In the genomic region with DNA sequence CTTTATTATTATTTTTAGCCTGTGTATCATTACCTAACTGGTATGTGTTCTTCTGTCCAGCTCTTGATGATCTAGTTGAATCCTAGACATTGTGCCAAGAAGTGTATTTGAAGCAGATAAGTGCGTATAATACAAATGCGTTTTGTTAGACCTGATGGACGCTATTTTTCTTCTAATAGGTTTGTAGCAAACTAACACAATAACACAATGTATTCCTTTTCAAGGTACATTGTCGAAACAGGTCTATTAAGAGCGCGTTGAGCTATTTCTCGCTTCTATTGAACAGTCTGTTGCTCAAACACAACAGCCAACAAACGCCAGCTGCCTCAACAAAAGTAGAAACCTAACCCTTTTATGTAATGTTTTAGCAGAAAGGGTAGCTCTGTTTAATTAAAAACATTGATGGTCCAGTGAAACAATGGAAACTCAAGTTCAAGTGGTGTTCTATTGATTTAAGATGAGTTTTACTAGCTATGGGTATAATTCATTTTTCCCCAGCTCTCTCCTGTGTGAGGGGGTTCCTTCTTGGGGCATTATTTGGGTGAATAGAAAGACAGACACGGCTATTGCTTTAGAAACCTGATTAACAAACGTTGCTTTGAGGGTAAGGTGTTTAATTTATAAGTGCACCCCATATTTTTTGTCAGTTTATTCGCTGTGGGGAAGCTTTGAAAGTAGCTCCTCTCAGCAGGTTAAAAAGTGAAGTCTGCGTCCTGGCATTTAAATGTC, we compare ENCODE assay signal across 10 mouse cellular contexts. TPM values are rescaled to one million over a fixed set of nuclear protein-coding genes. Genes with fewer than 3 reads are reported as not detected.
DNase-seq lines count a peak whose midpoint lies in the region; ATAC-seq and TF ChIP-seq lines count a peak whose summit lies in the region.
"Had no signal": no experiment of that assay in that cellular context is flagged by ENCODE, and none has a peak within 500 bp of the region (broad histone marks: within the 10 kb centered on the region; RNA-seq: fewer than 3 reads in every experiment).

No protein-coding gene starts in this region.

- no peak overlapping the region for H3K9ac ChIP-seq in heart, adult 2 months (ENCODE audit: low read depth, low read length)
- H3K9ac ChIP-seq in forebrain, postnatal 0 days, result 0 out of 2 replicates have a peak overlapping the region, but pooled peaks have one; percentile 14
- H3K9ac ChIP-seq in midbrain, embryonic 12.5 days (replicated peaks), result no peak overlapping the region

- H3K27me3 ChIP-seq in heart, adult 2 months (ENCODE audit: control insufficient read depth, insufficient read depth, low read length), result peaks cover 15% of the 10 kb centered on the region
- peaks cover 42% of the 10 kb centered on the region for H3K27me3 ChIP-seq in forebrain, postnatal 0 days (ENCODE audit: insufficient read depth, low read length)
- peaks cover 59% of the 10 kb centered on the region for H3K27me3 ChIP-seq in midbrain, embryonic 12.5 days

- TF ChIP-seq EP300 in heart, adult 2 months (IDR thresholded peaks at IDR 0.05; ENCODE audit: insufficient read depth, low read depth, low read length), result no peak

- ATAC-seq in forebrain, postnatal 0 days, result no peak
- ATAC-seq in midbrain, embryonic 12.5 days (ENCODE audit: low FRiP score, low read depth), result no peak

- H3K4me1 ChIP-seq in heart, adult 2 months (ENCODE audit: control insufficient read depth, insufficient read depth, low read length), result peaks cover 2% of the 10 kb centered on the region; the same call in 1 of the 2 replicates
- no peaks in the 10 kb centered on the region for H3K4me1 ChIP-seq in forebrain, postnatal 0 days (ENCODE audit: insufficient read depth)
- H3K4me1 ChIP-seq in midbrain, embryonic 12.5 days, result peaks cover 28% of the 10 kb centered on the region

- H3K27ac ChIP-seq in heart, adult 2 months, result no peak overlapping the region
- H3K27ac ChIP-seq in forebrain, postnatal 0 days (ENCODE audit: low read depth, low read length), result no peak overlapping the region
- H3K27ac ChIP-seq in midbrain, embryonic 12.5 days (replicated peaks), result no peak overlapping the region

- TF ChIP-seq CTCF in heart, adult 2 months (IDR thresholded peaks at IDR 0.05), result no peak
- TF ChIP-seq CTCF in brain, embryonic 14.5 days (IDR thresholded peaks at IDR 0.05; ENCODE audit: borderline replicate concordance, extremely low read depth, insufficient read depth, insufficient read length), result no peak
- TF ChIP-seq CTCF in forebrain, postnatal 0 days (IDR thresholded peaks at IDR 0.05; ENCODE audit: low read depth), result no peak

- no peak for TF ChIP-seq POLR2A in heart, adult 2 months (IDR thresholded peaks at IDR 0.05; ENCODE audit: insufficient read depth, low read depth, low read length)
- TF ChIP-seq POLR2A in brain, embryonic 14.5 days (IDR thresholded peaks at IDR 0.05; ENCODE audit: borderline replicate concordance, extremely low read depth, insufficient read depth, insufficient read length, poor library complexity, severe bottlenecking), result no peak

- no peaks in the 10 kb centered on the region for H3K9me3 ChIP-seq in forebrain, postnatal 0 days (ENCODE audit: low read length)
- H3K9me3 ChIP-seq in midbrain, embryonic 12.5 days, result peaks cover 4% of the 10 kb centered on the region; the same call in 1 of the 2 replicates

- intact Hi-C loops in heart, adult 2 months (cut with DNase I), result loop anchor here (2.0 kb wide), 1 partner anchor 25 kb away; a partner anchor contains a TSS

- no peak overlapping the region for H3K4me3 ChIP-seq in heart, adult 2 months
- H3K4me3 ChIP-seq in forebrain, postnatal 0 days (ENCODE audit: low read depth, low read length), result peak overlapping the region; percentile 16
- peak overlapping the region; percentile 38 for H3K4me3 ChIP-seq in midbrain, embryonic 12.5 days

- WGBS in heart, adult 2 months, result 17% methylated on average over 12 of the region's 12 CpGs
- 4% methylated on average over 12 of the region's 12 CpGs for WGBS in forebrain, postnatal 0 days
- 2% methylated on average over 12 of the region's 12 CpGs for WGBS in midbrain, embryonic 12.5 days

- no peaks in the 10 kb centered on the region for H3K79me2 ChIP-seq in heart, adult 2 months (replicated peaks; ENCODE audit: control insufficient read depth, insufficient read depth, low read length)

- H3K36me3 ChIP-seq in heart, adult 2 months (ENCODE audit: control insufficient read depth, insufficient read depth, low read length), result no peaks in the 10 kb centered on the region
- no peaks in the 10 kb centered on the region for H3K36me3 ChIP-seq in forebrain, postnatal 0 days (ENCODE audit: insufficient read depth)
- no peaks in the 10 kb centered on the region for H3K36me3 ChIP-seq in midbrain, embryonic 12.5 days

- H3K4me2 ChIP-seq in forebrain, postnatal 0 days (ENCODE audit: low read depth), result peak overlapping the region; percentile 40
- H3K4me2 ChIP-seq in midbrain, embryonic 12.5 days (replicated peaks), result peak overlapping the region; percentile 53

- peak; percentile 23 for DNase-seq in heart, adult 11 months
- no peak for DNase-seq in heart, adult 2 months
- peak; percentile 84 for DNase-seq in brain, embryonic 14.5 days (ENCODE audit: low read depth)
- peak; percentile 77 for DNase-seq in forebrain, postnatal 0 days
- no peak for DNase-seq in urinary bladder, postnatal 14 days (ENCODE audit: low spot score)
- no peak for DNase-seq in adrenal gland, adult 2 months
- DNase-seq in thymus, postnatal 36 days, result no peak
- DNase-seq: adrenal gland, postnatal 10 days; layer of hippocampus, postnatal 36 days had no signal

RNA-seq across cellular contexts. Expression of a gene that starts 0.5 kb away (rescaled TPM):
- total RNA-seq in heart, adult 2 months (2021), result not detected
- not detected in 2 replicates for polyA plus RNA-seq in heart, adult 2 months (2012; rRNA removed)
- polyA plus RNA-seq in brain, embryonic 14.5 days (2012; rRNA removed), result 0.16 and 0.25 TPM in 2 replicates
- 0.15 and 1.0 TPM in 2 replicates for total RNA-seq in forebrain, postnatal 0 days (2014; rRNA removed)
- polyA plus RNA-seq in forebrain, postnatal 0 days (2015; fragmentation: Nextera tagmentation; extraction: Ambion mirVana), result 0.23 TPM in 1 of 2 replicates, not detected in the other
- polyA plus RNA-seq in midbrain, embryonic 12.5 days (2016; fragmentation: Nextera tagmentation; extraction: Ambion mirVana), result 0.31 and 0.68 TPM in 2 replicates
- not detected for total RNA-seq in adrenal gland, adult 2 months (2021)
- polyA plus RNA-seq in adrenal gland, adult 2 months (2012; rRNA removed), result not detected in 2 replicates
- total RNA-seq: adrenal gland, postnatal 10 days; layer of hippocampus, postnatal 36 days had no signal

RNA-seq across cellular contexts. Expression of a gene that starts 14.6 kb away (rescaled TPM):
- total RNA-seq in heart, adult 2 months (2021), result not detected
- 0.31 TPM in 1 of 2 replicates, not detected in the other for polyA plus RNA-seq in heart, adult 2 months (2012; rRNA removed)
- polyA plus RNA-seq in brain, embryonic 14.5 days (2012; rRNA removed), result 51.8 and 66.8 TPM in 2 replicates
- total RNA-seq in forebrain, postnatal 0 days (2014; rRNA removed), result 44.9 and 105 TPM in 2 replicates
- polyA plus RNA-seq in forebrain, postnatal 0 days (2015; fragmentation: Nextera tagmentation; extraction: Ambion mirVana), result 9.6 and 16.3 TPM in 2 replicates
- polyA plus RNA-seq in midbrain, embryonic 12.5 days (2016; fragmentation: Nextera tagmentation; extraction: Ambion mirVana), result 14.2 and 21.1 TPM in 2 replicates
- not detected for total RNA-seq in adrenal gland, adult 2 months (2021)
- 0.10 and 0.41 TPM in 2 replicates for polyA plus RNA-seq in adrenal gland, adult 2 months (2012; rRNA removed)

RNA-seq across cellular contexts. Expression of a gene that starts 24.4 kb away (rescaled TPM):
- not detected for total RNA-seq in heart, adult 2 months (2021)
- polyA plus RNA-seq in heart, adult 2 months (2012; rRNA removed), result not detected in 2 replicates
- polyA plus RNA-seq in brain, embryonic 14.5 days (2012; rRNA removed), result 10.4 and 18.6 TPM in 2 replicates
- total RNA-seq in forebrain, postnatal 0 days (2014; rRNA removed), result 13.9 and 22.8 TPM in 2 replicates
- polyA plus RNA-seq in forebrain, postnatal 0 days (2015; fragmentation: Nextera tagmentation; extraction: Ambion mirVana), result 5.1 and 13.8 TPM in 2 replicates
- polyA plus RNA-seq in midbrain, embryonic 12.5 days (2016; fragmentation: Nextera tagmentation; extraction: Ambion mirVana), result 15.7 and 30.2 TPM in 2 replicates
- total RNA-seq in adrenal gland, adult 2 months (2021), result not detected
- 0.02 TPM in 1 of 2 replicates, not detected in the other for polyA plus RNA-seq in adrenal gland, adult 2 months (2012; rRNA removed)
- total RNA-seq: adrenal gland, postnatal 10 days had no signal

RNA-seq across cellular contexts. Expression of a gene that starts 38.9 kb away (rescaled TPM):
- not detected for total RNA-seq in heart, adult 2 months (2021)
- polyA plus RNA-seq in heart, adult 2 months (2012; rRNA removed), result not detected in 2 replicates
- 0.16 and 0.52 TPM in 2 replicates for polyA plus RNA-seq in brain, embryonic 14.5 days (2012; rRNA removed)
- 0.33 and 0.38 TPM in 2 replicates for total RNA-seq in forebrain, postnatal 0 days (2014; rRNA removed)
- polyA plus RNA-seq in forebrain, postnatal 0 days (2015; fragmentation: Nextera tagmentation; extraction: Ambion mirVana), result 0.12 TPM in 1 of 2 replicates, not detected in the other
- 1.7 and 2.6 TPM in 2 replicates for polyA plus RNA-seq in midbrain, embryonic 12.5 days (2016; fragmentation: Nextera tagmentation; extraction: Ambion mirVana)
- not detected for total RNA-seq in adrenal gland, adult 2 months (2021)
- polyA plus RNA-seq in adrenal gland, adult 2 months (2012; rRNA removed), result not detected in 2 replicates
- total RNA-seq: adrenal gland, postnatal 10 days had no signal

RNA-seq across cellular contexts. Expression of a gene that starts 44.3 kb away (rescaled TPM):
- 100 to 1,000 TPM in 1 of 2 experiments, 10 to 100 TPM in 1; 86.0 to 102 TPM for total RNA-seq in heart, adult 2 months (2021)
- polyA plus RNA-seq in heart, adult 2 months (2012; rRNA removed), result 38.6 and 68.0 TPM in 2 replicates
- polyA plus RNA-seq in brain, embryonic 14.5 days (2012; rRNA removed), result 22.4 and 22.7 TPM in 2 replicates
- total RNA-seq in forebrain, postnatal 0 days (2014; rRNA removed), result 11.9 and 12.4 TPM in 2 replicates
- 23.8 and 29.4 TPM in 2 replicates for polyA plus RNA-seq in forebrain, postnatal 0 days (2015; fragmentation: Nextera tagmentation; extraction: Ambion mirVana)
- 32.2 and 33.5 TPM in 2 replicates for polyA plus RNA-seq in midbrain, embryonic 12.5 days (2016; fragmentation: Nextera tagmentation; extraction: Ambion mirVana)
- total RNA-seq in adrenal gland, adult 2 months (2021), result 100 to 1,000 TPM; 152 to 179 TPM
- 18.9 and 20.6 TPM in 2 replicates for polyA plus RNA-seq in adrenal gland, adult 2 months (2012; rRNA removed)

Comparison
In these comparisons a context has a peak if more than half of its experiments do, and no peak if none do; other contexts are left out.
1. DNase-seq: peak in heart, adult 11 months (single experiment), brain, embryonic 14.5 days (single experiment) and forebrain, postnatal 0 days (single experiment); none in heart, adult 2 months (0 of 2), urinary bladder, postnatal 14 days (single experiment), adrenal gland, adult 2 months (single experiment) and thymus, postnatal 36 days (0 of 2).